Mouse (Mus musculus) heart, postnatal 0 days (tissue): ENCODE measurements around the gene Rasa4. TPM values are rescaled to one million over a fixed set of nuclear protein-coding genes. Genes with fewer than 3 reads are reported as not detected.
A peak's percentile ranks its signal among the peaks of the same experiment; 100 is the strongest.

Experiments used
- ATAC-seq: fragments of 200-750 bp; cut with Nextera tagmentation; 2 replicates; pipeline ENCODE4 v1.8.0; 2017; ENCODE audit warnings: low read depth, moderate number of reproducible peaks, moderate library complexity; ENCODE audit not compliant: insufficient read depth
- DNase-seq: peaks from one replicate; pipeline ENCODE4 v3.0.0-alpha.2; 2016; ENCODE audit warnings: low spot score
- H3K27ac ChIP-seq: fragments of 300-500 bp; sonication (generic); 2 replicates; pipeline ENCODE4 v1.5.1; 2014; ENCODE audit warnings: low read depth, mild to moderate bottlenecking
- H3K27me3 ChIP-seq: fragments of 300-500 bp; sonication (generic); 2 replicates; pipeline ENCODE4 v1.6.1; 2014; ENCODE audit warnings: low read length, mixed read lengths; ENCODE audit not compliant: control insufficient read depth, insufficient read depth
- H3K36me3 ChIP-seq: fragments of 300-500 bp; sonication (generic); replicated peaks from 2 replicates; pipeline ENCODE4 v1.6.1; 2014; ENCODE audit warnings: low read length, mixed read lengths; ENCODE audit not compliant: control insufficient read depth, insufficient read depth
- H3K4me1 ChIP-seq: fragments of 300-500 bp; sonication (generic); 2 replicates; pipeline ENCODE4 v1.6.1; 2014; ENCODE audit warnings: antibody characterized with exemption; ENCODE audit not compliant: control insufficient read depth, insufficient read depth
- H3K4me2 ChIP-seq: fragments of 300-500 bp; sonication (generic); 2 replicates; pipeline ENCODE4 v1.6.1; 2014; ENCODE audit warnings: low read depth, mild to moderate bottlenecking, low read length, moderate library complexity
- H3K4me3 ChIP-seq: fragments of 300-500 bp; sonication (generic); 2 replicates; pipeline ENCODE4 v1.5.1; 2014; ENCODE audit warnings: low read depth, low read length
- H3K9ac ChIP-seq: fragments of 300-500 bp; sonication (generic); replicated peaks from 2 replicates; pipeline ENCODE4 v1.6.1; 2014; ENCODE audit warnings: low read depth, low read length, mixed read lengths
- H3K9me3 ChIP-seq: fragments of 300-500 bp; sonication (generic); replicated peaks from 2 replicates; pipeline ENCODE4 v1.6.1; 2016; ENCODE audit warnings: low read length; ENCODE audit not compliant: control insufficient read depth
- CTCF ChIP-seq: IDR thresholded peaks from 2 replicates; pipeline ENCODE4 v1.5.1; 2016; ENCODE audit warnings: antibody characterized with exemption, control low read depth, low read depth
- EP300 ChIP-seq: IDR thresholded peaks from 2 replicates; pipeline ENCODE4 v1.6.1; 2016; ENCODE audit warnings: antibody characterized with exemption, low read depth
- WGBS: fragments of 180-500 bp; shearing (Covaris S2); extraction: QIAGEN DNeasy Blood & Tissue Kit; methylation state at CpG from one replicate; pipeline ENCODE4 v1.1.7; 2014; 5-methylcytosine and 5-hydroxymethylcytosine counted together
- polyA plus RNA-seq: library from polyadenylated mRNA; unstranded; fragments of >200 nt; fragmentation: Nextera tagmentation; extraction: Ambion mirVana; gene quantifications from 2 replicates; pipeline ENCODE4 v1.2.1, GENCODE M21; 2015
- total RNA-seq: library from RNA; depleted of rRNA; stranded (reverse); fragments of >200 nt; gene quantifications from 2 replicates; pipeline ENCODE4 v1.2.3, GENCODE M21; 2014; ENCODE audit warnings: low replicate concordance

Rasa4 gene
- total and polyA plus RNA-seq, 2 experiments from 2014 or later: 0.96 to 6.2 TPM

DNA sequence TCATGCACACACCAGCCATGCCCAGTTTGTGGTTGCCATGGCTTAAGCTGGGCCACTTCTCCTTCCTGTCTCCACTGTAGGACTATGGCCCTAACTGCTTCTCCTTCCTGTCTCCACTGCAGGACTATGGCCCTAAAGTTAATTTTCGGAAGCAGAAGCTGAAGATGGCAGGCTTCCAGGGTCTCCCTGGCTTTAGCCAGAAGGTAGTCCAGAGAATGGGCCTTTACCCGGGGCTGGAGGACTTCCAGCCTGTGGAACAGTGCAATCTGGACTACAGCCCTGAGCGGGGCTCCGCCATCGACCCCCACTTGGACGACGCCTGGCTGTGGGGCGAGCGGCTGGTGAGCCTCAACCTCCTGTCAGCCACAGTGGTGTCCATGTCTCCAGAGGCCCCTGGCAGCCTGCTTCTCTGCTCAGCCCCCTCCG, 56.4 kb downstream of the Rasa4 start:
- Histone ChIP-seq H3K36me3 (peaks cover 40% of the 10 kb centered on the region), H3K9me3 (no peaks in the 10 kb centered on the region), H3K9ac (no peak overlapping the region), H3K4me2 (no peak overlapping the region), H3K4me3 (no peak overlapping the region), H3K4me1 (no peaks in the 10 kb centered on the region; the same call in 1 of the 2 replicates), H3K27ac (no peak overlapping the region), H3K27me3 (no peaks in the 10 kb centered on the region)
- no peak for DNase-seq
- no peak for ATAC-seq
- 86% methylated on average over 10 of the region's 10 CpGs for WGBS
- TF ChIP-seq EP300 (no peak), CTCF (no peak)

DNA sequence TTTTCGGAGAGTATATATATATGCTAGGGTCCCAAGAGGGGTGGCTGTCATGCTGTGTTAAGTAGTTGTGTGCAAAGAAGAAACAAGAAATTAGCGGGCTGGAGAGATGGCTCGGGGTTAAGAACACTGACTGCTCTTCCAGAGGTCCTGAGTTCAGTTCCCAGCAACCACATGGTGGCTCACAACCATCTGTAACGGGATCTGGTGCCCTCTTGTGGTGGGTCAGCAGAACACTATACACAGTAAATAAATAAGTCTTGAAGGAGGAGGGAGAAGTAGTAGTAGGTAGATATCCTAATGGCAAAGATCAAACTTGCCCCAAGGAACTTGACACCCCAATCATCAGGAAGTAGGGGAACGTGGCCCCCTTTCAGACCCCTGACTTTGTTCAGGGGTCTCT, 59.0 kb downstream of the Rasa4 start:
- DNase-seq: no peak
- Histone ChIP-seq H3K4me3 (no peak overlapping the region), H3K4me2 (no peak overlapping the region), H3K27me3 (no peaks in the 10 kb centered on the region), H3K4me1 (no peaks in the 10 kb centered on the region), H3K9me3 (no peaks in the 10 kb centered on the region), H3K9ac (no peak overlapping the region), H3K36me3 (peaks cover 40% of the 10 kb centered on the region), H3K27ac (no peak overlapping the region)
- 89% methylated on average over 5 of the region's 5 CpGs for WGBS
- no peak for ATAC-seq
- TF ChIP-seq CTCF: no peak
- TF ChIP-seq EP300: no peak

- Histone ChIP-seq H3K4me3 (no peak overlapping the region), H3K27ac (no peak overlapping the region), H3K9me3 (no peaks in the 10 kb centered on the region), H3K9ac (no peak overlapping the region), H3K4me2 (no peak overlapping the region), H3K27me3 (no peaks in the 10 kb centered on the region), H3K36me3 (peaks cover 40% of the 10 kb centered on the region), H3K4me1 (no peaks in the 10 kb centered on the region)
- WGBS: 82% methylated on average over 6 of the region's 6 CpGs
- ATAC-seq (no peak), DNase-seq (no peak)
- TF ChIP-seq EP300: no peak
- TF ChIP-seq CTCF: 0 out of 2 replicates have a peak, but pooled peaks have one; percentile 11
These were observed 59.5 kb downstream of the Rasa4 start for GRCm38 (mm10) chr5:136143161-136143755.

- H3K36me3 ChIP-seq: peaks cover 26% of the 10 kb centered on the region
- WGBS: 47% methylated on average over 12 of the region's 12 CpGs
These were observed 61.1 kb downstream of the Rasa4 start for GRCm38 (mm10) chr5:136144606-136145430.

GRCm38 (mm10) chr5:136146936-136147335, 63.2 kb downstream of the Rasa4 start:
- no peak for ATAC-seq
- no peak overlapping the region for H3K9ac ChIP-seq
- no peak overlapping the region for H3K4me3 ChIP-seq
- no peaks in the 10 kb centered on the region for H3K27me3 ChIP-seq
- no peaks in the 10 kb centered on the region for H3K9me3 ChIP-seq
- no peak for DNase-seq
- H3K27ac ChIP-seq: no peak overlapping the region; the same call in 1 of the 2 replicates
- TF ChIP-seq CTCF (no peak), EP300 (no peak)
- WGBS: 74% methylated on average over 1 of the region's 1 CpGs
- H3K4me2 ChIP-seq: no peak overlapping the region
- H3K4me1 ChIP-seq: no peaks in the 10 kb centered on the region
- peaks cover 7% of the 10 kb centered on the region; the same call in 1 of the 2 replicates for H3K36me3 ChIP-seq

More at GRCm38 (mm10) chr5:136144606-136145430, 61.1 kb downstream of the Rasa4 start:
- no peak overlapping the region for H3K4me2 ChIP-seq
- TF ChIP-seq CTCF: no peak
- TF ChIP-seq EP300: no peak
- no peaks in the 10 kb centered on the region for H3K9me3 ChIP-seq
- no peak for ATAC-seq
- H3K4me1 ChIP-seq: no peaks in the 10 kb centered on the region
- no peak overlapping the region for H3K9ac ChIP-seq
- H3K27me3 ChIP-seq: no peaks in the 10 kb centered on the region
- no peak for DNase-seq
- no peak overlapping the region for H3K27ac ChIP-seq
- no peak overlapping the region for H3K4me3 ChIP-seq
